Comparison of ENCODE assay signal across 15 mouse cellular contexts in the genomic region with DNA sequence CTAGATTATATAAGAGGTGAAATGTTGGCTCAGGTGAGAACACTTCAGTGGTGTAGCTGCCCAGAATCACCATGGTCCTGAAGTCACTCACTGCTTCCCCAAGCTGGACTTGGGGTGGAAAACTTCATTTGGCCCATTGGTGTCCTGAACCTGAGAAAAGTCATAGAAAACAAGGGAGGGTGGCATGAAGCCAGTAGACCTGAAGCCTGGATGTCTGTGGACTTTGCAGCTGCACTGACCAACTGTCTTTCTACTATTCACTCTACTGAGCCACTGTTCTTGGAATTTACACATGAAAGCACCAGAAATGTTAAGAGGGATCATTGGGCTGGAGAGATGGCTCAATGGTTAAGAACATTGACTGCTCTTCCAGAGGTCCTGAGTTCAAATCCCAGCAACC.
"Had no signal": no experiment of that assay in that cellular context is flagged by ENCODE, and none has a peak within 500 bp of the region (broad histone marks: within the 10 kb centered on the region; RNA-seq: fewer than 3 reads in every experiment).

No protein-coding gene starts in this region.

- H3K27ac ChIP-seq: neural tube, embryonic 15.5 days; stomach, embryonic 15.5 days; stomach, postnatal 0 days had no signal

- H3K9me3 ChIP-seq: neural tube, embryonic 15.5 days; stomach, embryonic 15.5 days had no signal

- H3K27me3 ChIP-seq: neural tube, embryonic 15.5 days; stomach, embryonic 15.5 days had no signal

- H3K4me1 ChIP-seq: neural tube, embryonic 15.5 days; stomach, embryonic 15.5 days had no signal

- H3K4me3 ChIP-seq: neural tube, embryonic 15.5 days; stomach, embryonic 15.5 days had no signal

- H3K36me3 ChIP-seq: neural tube, embryonic 15.5 days; stomach, embryonic 15.5 days had no signal

- H3K9ac ChIP-seq: neural tube, embryonic 15.5 days; stomach, embryonic 15.5 days had no signal

- DNase-seq: retina, postnatal 1 day; right cerebral cortex, adult 18-20 months; right cerebral cortex, postnatal 14 days; right cerebral cortex, postnatal 25 days; right cerebral cortex, postnatal 4 days; spleen, adult 18-20 months; thymus, adult 18-20 months; thymus, adult 2 months; thymus, postnatal 14 days; thymus, postnatal 25 days; thymus, postnatal 36 days; thymus, postnatal 4 days had no signal

- H3K4me2 ChIP-seq: neural tube, embryonic 15.5 days; stomach, embryonic 15.5 days had no signal
